Mouse (Mus musculus): ENCODE results near the gene Anxa6. TPM values are rescaled to one million over a fixed set of nuclear protein-coding genes. Genes with fewer than 3 reads are reported as not detected.
"Not testable (repeated sequence)": the region's sequence is repeated elsewhere in the genome, so short reads cannot be mapped to it uniquely, and the experiment has no call there.

Gene Anxa6
- total RNA-seq, 2 experiments from 2014 or later: 88.4 to 88.7 TPM

DNA sequence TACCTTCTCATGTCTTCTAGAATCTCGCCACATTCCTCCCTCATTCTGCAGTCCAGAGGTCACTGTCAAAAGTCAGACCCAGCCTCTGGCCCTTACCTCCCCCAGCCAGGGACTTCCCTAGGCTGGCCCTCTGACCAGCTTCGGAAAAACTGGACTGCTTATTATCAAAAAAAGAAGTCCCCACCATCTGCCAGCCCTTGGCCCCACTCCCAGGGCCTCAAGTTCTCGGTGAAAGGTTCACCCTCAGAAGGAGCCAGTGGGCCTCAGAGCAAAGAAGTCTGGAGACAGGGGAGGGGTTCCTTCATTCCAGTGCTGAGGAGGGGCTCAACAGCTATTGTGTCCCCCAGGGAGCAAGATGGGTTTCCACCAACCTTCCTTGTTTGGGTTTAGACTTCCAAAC, 71.3 kb downstream of the Anxa6 start:
- DNase-seq (ENCODE audit: low spot score in 2 of 2): no peak

DNA sequence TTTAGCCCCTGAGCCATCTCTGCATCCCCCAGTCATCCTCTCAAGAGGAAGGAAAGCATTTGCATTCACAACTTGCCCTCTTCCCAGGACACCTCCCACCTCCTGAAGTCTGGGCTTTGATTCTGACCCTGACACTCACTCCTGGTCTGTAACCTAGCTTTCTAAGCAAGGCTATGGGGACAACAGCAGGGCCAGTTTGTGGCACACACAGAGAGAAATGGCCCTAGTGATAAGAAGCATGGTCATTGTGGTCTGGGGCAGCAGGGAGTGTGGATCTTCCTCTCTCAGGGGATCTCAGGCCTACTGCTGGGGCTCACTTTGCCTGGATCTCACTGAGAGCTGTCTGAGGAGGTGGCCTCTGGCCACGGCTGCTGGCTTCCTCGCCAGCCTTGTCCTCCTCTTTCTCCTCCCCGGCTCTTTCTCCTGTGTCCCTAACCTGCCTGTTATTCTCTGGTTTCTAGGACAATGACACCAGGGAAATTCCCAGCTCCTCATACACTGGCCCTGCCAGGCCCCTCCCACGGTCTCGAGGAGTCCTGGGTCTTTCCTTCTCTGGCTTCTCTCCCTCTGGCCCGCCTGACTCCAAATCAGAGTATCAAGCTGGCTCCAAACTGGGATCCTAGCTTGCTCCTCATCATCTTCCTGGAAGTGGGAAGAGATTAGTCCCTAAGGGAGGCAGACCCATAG, 71.9 kb downstream of the Anxa6 start:
- no peak for DNase-seq (ENCODE audit: low spot score in 2 of 2)

DNA sequence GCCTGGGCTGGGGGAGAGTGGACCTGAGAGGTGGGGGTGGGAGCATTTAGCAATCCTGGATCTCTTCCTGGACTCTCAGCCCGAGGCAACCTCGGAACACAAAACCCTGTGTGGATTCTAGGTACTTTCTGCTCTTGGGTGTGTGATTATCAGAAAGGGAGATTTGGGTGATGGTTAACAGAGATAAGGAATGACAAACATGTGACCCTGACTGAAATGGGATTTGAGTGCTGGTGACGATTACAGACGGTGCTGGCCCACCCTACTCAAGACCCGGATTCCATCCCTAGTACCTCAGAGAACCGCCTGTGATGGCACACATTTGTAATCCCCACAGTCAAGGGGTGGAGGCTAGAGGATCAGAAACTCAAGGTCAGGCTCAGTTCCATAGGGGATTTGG, 73.0 kb downstream of the Anxa6 start:
- no peak for DNase-seq (ENCODE audit: low spot score in 2 of 2)

DNA sequence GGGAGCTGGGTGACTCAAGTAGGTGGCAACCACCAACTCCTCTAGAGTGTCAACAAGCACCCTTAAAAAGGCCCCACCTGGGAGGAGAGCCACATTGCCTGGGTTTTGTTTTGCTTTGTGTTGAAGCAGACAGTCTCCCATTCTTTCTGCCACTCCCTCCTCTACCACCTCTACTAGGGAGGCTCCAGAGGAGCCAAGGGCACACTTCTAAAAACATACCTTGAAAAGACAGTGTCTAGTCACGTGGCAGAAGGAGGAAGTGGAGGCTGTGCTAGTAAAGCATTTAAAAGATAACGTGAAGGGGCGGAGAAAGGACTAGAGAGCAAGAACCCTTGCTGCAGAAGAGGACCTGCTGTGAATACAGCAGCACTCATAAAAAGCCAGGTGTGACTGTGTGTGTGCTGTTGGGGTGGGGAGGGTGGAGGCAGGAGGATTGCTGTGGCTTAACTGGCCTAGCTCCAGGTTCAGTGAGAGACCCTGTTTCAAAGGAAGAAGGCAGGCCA, 74.6 kb downstream of the Anxa6 start:
- DNase-seq (ENCODE audit: low spot score in 2 of 2): no peak

DNA sequence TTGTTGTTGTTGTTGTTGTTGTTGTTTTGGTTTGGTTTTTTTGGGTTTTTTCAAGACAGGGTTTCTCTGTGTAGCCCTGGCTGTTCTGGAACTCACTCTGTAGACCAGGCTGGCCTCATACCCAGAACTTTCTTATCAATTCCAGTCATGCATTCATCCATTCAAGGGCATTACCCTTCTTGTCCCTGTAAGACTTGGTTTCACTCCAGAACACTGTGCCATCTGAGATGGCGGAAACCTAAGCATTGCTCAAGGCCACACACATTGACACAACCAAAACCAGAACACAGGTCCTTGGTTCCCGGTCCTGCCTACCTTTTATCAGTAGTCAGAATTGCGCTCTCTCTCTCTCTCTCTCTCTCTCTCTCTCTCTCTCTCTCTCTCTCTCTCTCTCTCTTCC, 75.5 kb downstream of the Anxa6 start:
- not testable (repeated sequence) for DNase-seq (ENCODE audit: low spot score in 2 of 2)

DNA sequence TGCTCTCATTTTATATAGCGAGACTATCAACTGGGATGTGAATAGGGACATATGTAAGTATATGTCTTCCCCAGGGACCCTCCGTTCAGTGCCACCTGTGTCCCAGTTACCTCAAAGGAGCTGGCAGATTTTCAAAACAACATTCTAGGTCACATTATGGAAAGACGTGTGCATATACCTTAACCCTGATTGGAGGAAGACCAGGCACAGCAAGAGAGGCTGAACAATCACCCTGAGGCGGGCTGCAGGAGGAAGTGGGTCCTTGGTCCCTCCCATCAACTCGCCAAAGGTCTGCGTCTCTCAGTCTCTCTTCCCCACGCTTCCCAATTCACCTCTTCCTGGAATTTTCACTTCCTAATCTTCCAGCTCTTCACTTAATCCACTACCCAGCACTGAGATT, 76.3 kb downstream of the Anxa6 start:
- DNase-seq (ENCODE audit: low spot score in 2 of 2): no peak

DNA sequence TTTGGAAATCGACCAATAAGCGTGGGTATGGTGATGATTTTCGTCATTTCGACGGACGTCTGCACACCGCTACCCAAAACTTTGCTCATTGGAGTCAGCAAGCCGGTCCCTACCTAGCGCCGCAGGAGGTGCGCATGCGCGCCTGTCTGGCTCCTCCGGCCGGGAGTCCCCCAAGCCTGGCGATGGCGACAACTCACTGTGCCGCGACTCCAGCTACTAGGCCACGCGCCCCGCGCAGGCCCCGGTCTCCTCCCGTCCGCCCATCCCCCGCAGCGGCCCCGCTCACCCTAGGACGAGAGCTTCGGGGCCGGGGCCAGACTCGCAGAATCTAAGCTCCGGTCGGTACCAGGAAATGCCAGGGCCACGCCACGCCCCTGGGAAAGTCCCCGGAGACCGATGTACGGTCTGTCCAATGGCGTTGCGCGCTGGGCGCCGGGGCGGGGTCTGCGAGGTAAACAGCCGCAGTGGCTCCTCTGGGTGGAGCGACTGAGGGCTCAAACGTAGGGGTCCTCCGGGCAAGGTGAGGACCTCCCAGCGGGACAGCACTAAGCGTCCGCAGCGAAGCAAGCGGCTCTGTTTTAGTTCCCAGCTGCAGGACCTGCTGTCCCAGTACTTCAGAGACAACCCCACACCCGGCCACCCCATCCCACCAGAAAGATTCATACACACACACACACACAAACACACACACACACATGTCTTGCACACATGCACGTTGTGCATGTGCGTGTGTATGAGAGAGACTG, 77.3 kb downstream of the Anxa6 start:
- DNase-seq (ENCODE audit: low spot score in 2 of 2): peak; percentile 98 to 99

DNA sequence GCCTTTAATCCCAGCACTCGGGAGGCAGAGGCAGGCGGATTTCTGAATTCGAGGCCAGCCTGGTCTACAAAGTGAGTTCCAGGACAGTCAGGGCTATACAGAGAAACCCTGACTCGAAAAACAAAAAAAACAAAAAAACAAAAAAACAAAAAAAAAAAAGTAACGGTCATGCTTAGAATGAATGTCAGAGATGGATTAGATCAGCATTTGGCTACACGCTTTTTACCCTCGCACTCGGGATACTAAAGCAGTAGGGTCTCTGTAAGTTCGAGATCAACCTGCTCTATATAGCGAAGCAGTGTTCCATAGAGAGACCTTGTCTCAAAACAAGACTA, 77.9 kb downstream of the Anxa6 start:
- not testable (repeated sequence) for DNase-seq (ENCODE audit: low spot score in 2 of 2)

DNA sequence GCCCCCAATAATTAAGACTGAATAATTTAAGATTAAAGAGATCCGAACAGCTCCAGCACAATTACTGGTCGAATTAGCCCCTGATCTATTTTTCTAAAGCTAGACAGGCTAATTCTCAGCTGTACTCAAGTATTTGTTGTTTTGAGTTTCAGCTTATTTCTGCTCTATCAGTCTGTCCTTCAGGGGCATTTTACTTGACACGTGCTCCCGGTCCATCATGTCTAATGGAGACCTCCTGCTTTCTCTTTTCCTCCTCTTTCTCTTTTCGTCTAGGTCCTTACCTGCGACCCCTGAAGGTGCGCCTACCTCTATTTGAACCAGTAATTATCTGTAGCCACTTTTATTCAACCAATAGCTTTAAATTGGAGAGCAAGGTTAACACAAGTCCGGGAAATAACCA, 78.5 kb downstream of the Anxa6 start:
- no peak for DNase-seq (ENCODE audit: low spot score in 2 of 2)

DNA sequence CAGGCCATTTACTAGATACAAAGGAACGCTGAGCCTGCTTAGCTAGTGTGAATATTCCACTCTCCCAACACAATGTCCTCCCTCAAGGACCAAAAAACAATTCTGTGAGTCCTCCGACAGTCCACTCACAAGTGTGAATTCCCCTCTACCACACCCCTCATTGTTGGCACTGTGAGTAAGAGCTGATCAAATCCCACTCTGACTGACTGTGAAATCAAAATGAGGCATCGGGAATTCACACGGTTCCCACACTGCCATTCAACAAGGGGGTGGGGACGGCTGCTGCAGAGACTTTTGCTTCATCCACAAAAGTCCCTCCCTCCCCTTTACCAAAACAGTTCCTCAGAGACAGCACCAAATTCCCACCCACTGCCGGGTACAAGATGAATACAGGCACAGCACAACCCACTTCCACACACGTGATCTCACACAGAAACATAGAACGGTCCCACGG, 79.2 kb downstream of the Anxa6 start:
- DNase-seq (ENCODE audit: low spot score in 2 of 2): no peak

DNA sequence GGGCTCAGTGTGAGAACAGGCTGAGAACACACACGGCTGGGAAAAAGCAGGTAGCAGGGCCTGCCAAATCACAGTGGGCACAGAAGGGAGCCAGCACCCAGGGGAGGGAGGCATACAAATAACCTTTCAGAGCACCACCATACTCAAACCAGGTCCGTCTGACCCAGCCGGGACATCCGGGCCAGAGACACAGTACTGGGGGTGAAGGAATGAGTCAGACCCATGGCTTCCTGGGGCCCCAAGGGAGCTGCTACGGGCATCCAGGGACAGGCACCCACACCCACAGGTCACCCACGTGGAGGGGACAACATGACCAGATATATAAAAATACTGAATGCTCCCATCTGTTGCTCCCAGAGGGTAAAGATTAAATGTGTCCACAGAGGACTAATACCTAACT, 80.6 kb downstream of the Anxa6 start:
- no peak for DNase-seq (ENCODE audit: low spot score in 2 of 2)

DNA sequence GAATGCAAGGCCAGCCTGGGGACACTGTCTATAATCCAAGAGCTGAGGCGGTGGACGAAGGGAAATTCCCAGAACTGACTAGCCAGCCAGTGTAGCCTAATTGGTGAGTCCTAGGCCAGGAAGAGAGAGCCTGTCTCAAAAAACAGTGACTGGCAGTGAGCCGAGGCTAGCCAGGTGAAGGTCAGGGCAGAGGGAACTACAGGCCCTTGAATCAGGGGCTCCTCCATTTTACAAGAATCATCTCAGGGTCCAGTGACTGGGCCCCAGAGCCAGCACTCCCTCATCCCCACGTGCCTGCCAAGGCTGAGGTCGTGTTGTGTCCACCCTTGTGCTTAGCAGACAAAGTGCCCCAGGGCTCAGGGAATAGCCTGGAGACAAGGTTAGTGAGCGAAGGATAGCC, 82.6 kb downstream of the Anxa6 start:
- no peak for DNase-seq (ENCODE audit: low spot score in 2 of 2)

DNA sequence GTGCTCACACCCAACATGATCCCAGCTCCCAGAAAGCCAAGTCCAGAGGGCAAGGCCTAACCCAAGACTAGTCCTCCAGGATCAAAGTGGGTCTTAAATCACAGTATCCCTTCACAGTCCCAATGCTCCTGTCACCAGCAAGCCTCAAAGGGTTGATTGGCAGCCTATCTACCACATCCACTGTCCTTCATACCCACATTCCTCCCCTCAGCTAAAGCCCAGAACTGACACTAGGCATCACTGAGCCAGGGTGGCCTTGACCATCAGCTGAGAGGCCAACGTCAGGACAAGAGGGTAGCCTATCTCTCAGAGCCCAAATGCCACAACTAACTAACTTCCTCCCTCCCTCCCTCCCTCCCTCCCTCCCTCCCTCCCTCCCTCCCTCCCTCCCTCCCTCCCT, 83.5 kb downstream of the Anxa6 start:
- no peak for DNase-seq (ENCODE audit: low spot score in 2 of 2)

DNA sequence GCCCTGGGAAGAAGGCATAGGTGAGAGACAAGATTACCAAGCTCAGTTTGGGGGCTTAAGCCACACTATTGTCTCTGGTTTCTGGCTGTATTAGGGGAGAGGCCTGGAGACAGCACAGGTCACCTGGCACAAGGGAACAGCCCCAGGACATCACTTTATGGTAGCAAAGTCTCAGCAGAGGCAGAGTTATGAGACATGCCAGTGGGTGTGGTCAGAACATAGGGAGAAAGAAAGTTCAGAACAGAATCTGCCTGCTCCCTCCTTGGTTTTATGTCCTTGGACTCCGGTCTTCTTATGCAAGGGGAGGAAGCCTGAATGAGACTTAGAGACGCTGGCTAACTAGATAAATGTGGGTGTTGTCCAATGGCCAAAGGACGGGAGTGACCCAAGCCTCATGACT, 88.5 kb downstream of the Anxa6 start:
- DNase-seq (ENCODE audit: low spot score in 2 of 2): no peak

DNA sequence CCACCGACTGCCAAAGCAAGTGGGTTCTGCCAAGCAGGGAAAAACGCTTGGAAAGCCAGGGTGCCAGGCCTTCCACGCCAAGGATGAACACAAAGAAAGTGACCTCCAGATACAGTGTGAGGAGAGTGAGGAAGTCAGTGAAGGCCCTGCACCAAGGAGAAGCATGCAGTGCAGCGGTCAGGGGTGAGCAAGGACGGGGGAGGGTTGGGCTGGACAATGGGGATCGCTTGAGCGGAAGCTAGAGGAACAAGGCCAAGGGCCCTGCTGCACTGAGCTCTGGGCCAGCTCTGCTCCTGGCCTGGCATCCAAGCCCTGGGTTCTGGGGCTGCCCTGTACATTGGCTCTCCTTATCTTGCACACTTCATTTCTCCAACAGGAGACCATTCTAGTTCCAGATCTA, 93.2 kb downstream of the Anxa6 start:
- no peak for DNase-seq (ENCODE audit: low spot score in 2 of 2)

DNA sequence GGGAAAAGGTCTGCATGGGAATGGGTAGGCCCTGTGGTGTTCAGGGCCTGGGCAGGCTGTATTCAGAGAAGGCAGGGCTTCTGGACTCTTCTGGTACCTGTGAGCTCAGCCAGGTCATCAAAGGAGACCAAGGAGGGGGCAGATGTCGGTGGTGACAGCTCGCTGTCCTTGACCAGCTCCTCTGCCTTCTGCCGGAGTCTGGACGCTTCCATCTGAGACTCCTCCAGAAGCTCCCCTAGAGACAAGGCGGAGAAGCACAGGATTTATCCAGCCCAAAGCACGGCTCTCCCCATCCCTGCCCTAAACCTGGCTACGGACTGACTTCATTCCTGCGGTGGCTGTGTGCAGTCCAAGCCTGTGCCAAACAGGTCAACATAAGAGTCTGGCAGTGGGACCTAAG, 93.7 kb downstream of the Anxa6 start:
- no peak for DNase-seq (ENCODE audit: low spot score in 2 of 2)

DNA sequence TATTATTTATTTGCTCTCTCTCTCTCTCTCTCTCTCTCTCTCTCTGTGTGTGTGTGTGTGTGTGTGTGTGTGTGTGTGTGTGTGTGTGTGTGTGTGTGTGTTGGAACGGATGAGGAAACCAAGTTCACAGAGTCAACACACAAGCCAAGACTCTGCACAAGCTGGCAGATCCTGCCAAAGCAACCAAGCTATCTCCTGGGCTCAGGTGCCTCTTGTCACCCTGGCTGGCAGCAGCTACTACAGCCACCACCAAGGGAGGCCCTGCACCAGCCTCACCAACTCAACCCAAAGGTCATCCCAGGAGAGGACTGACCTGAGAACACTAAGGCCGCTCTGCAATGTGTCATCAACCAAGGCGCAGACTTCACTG, 96.5 kb downstream of the Anxa6 start:
- no peak for DNase-seq (ENCODE audit: low spot score in 2 of 2)

DNA sequence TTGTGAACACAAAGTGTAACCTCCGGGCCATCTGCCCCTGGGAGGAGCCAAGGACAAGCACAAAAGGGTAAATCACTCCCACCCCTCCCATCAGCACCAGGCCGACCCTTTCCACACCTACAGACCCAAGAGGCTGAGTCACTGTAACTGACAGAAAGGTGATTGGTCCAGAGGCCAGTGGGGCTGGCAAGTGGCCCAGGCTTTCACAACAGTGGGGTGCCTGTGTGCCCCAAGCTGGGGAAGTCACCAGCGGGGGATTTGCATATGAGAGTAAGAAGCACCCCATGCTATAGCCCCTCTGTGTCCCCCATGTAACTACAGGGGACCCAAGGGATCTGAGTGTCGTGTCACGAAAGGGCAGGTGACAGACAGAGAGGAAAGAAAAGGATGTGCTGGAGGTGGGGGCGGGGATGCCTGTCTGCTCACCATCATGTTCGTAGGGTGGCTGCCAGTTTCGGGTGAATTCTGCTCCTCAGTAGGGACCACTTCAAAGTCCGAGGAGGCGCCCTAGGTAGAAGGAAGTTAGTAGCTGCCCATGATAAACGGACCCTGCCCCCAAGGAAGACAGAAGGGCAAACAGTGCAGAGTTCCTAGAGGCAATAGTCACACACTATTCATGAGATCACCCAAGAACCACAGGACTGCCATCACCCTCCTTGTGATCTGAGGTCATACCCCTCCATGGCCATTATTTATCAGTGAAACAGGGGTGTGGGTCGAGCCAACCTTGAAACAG, 97.0 kb downstream of the Anxa6 start:
- DNase-seq (ENCODE audit: low spot score in 2 of 2): no peak

DNA sequence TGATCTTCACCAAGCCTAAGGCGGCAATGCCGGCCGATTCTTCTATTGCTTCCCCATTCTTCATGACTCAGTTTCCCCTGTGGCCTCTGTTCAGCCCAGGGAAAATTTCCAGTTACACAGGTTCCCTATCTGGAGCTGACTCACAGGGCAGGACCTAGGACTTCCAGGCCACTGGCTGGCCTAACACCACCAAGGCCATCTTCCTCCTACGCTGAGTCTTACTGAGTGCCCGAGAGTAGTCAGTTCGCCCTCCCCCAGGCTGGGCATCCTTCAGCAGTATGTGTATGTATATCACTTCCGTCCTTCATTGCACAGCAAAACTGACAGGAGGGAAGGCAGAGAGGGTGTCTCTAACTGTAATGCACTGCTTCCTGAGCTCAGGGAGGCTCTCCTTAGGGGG, 99.0 kb downstream of the Anxa6 start:
- DNase-seq (ENCODE audit: low spot score in 2 of 2): no peak

DNA sequence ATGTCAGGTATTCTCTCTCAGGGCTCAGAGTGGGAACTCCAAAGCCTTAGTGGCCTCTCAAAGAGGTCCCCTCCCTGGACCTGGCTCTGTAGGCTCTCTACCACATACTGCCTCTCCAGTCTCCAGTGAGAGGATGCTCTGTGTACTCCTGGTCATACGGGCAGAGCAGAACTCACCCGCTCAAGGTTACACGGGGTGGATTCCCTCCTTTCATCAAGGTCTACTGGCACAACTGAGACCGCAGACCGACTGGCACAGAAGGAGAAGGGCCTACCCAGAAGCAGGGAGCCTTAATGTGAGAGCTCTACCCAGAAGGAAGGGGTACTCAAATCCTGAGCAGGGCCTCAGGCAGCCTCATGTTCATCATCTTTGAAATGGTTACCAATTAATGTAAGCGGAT, 100.7 kb downstream of the Anxa6 start:
- DNase-seq (ENCODE audit: low spot score in 2 of 2): no peak

DNA sequence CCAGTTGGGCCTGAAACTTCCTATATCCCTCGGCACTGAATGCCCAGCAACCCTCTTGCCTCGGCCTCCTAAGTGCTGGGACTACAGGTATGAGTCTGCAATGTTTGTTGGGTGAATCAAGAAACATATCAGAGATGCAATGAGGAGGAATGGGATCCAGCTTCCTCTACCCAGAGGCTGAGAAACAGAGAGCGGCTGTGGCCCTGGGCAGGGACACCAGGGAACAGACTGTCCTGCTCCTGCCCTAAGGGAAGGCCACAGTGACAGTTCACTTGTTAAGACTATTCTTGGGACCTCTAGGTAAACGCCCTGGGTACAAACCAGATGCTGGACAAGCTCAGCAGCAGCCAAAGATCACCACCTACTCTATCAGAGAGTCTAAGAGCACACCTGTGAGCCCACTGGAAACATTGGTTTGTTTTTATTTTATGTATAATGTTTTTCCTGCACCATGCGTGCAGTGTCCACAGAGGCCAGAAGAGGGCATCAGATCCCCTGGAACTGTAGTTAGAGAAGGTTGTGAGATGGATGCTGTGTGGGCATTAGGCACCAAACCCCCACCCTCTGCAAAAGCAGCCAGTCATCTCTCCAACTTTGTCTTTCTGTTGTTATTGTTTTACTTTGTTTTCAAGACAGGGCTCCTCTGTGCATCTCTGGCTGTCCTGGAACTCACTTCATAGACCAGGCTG, 101.7 kb downstream of the Anxa6 start:
- DNase-seq (ENCODE audit: low spot score in 2 of 2): peak; percentile 71 to 72
